Mouse (Mus musculus) hindbrain, embryonic 12.5 days (tissue): ENCODE results near the gene Ncoa1. TPM values are rescaled to one million over a fixed set of nuclear protein-coding genes. Genes with fewer than 3 reads are reported as not detected.
"Not testable (repeated sequence)": the region's sequence is repeated elsewhere in the genome, so short reads cannot be mapped to it uniquely, and the experiment has no call there.

Experiments
- ATAC-seq: fragments of 200-750 bp; cut with Nextera tagmentation; 2 replicates; pipeline ENCODE4 v1.8.0; 2017; ENCODE audit warnings: moderate TSS enrichment; ENCODE audit not compliant: low FRiP score
- H3K27ac ChIP-seq: fragments of 300-500 bp; sonication (generic); 2 replicates; pipeline ENCODE4 v1.5.1; 2016; ENCODE audit warnings: mild to moderate bottlenecking
- H3K27me3 ChIP-seq: fragments of 300-500 bp; sonication (generic); 2 replicates; pipeline ENCODE4 v1.6.1; 2016; ENCODE audit warnings: mild to moderate bottlenecking
- H3K36me3 ChIP-seq: fragments of 300-500 bp; sonication (generic); 2 replicates; pipeline ENCODE4 v1.6.1; 2016; ENCODE audit warnings: mild to moderate bottlenecking
- H3K4me1 ChIP-seq: fragments of 300-500 bp; sonication (generic); 2 replicates; pipeline ENCODE4 v1.6.1; 2016
- H3K4me2 ChIP-seq: fragments of 300-500 bp; sonication (generic); replicated peaks from 2 replicates; pipeline ENCODE4 v1.6.1; 2016; ENCODE audit warnings: mild to moderate bottlenecking
- H3K4me3 ChIP-seq: fragments of 300-500 bp; sonication (generic); 2 replicates; pipeline ENCODE4 v1.5.1; 2016; ENCODE audit warnings: mild to moderate bottlenecking
- H3K9ac ChIP-seq: fragments of 300-500 bp; sonication (generic); 2 replicates; pipeline ENCODE4 v1.6.1; 2016; ENCODE audit warnings: mild to moderate bottlenecking, moderate library complexity
- H3K9me3 ChIP-seq: fragments of 300-500 bp; sonication (generic); replicated peaks from 2 replicates; pipeline ENCODE4 v1.6.1; 2016; ENCODE audit warnings: mild to moderate bottlenecking
- WGBS: fragments of 180-500 bp; shearing (Covaris S2); methylation state at CpG from one replicate; pipeline ENCODE4 v1.1.7; 2016; 5-methylcytosine and 5-hydroxymethylcytosine counted together
- polyA plus RNA-seq: library from polyadenylated mRNA; unstranded; fragments of >200 nt; fragmentation: Nextera tagmentation; extraction: Ambion mirVana; gene quantifications from 2 replicates; pipeline ENCODE4 v1.2.1, GENCODE M21; 2016

Ncoa1 gene
- polyA plus RNA-seq, 1 experiment from 2014 or later, result 9.9 TPM

GRCm38 (mm10) chr12:4463701-4464100 lies 13.3 kb downstream of the Ncoa1 start:
- Histone ChIP-seq H3K27ac (no peak overlapping the region), H3K4me1 (no peaks in the 10 kb centered on the region), H3K9me3 (no peaks in the 10 kb centered on the region), H3K4me3 (no peak overlapping the region), H3K27me3 (no peaks in the 10 kb centered on the region), H3K9ac (no peak overlapping the region), H3K36me3 (no peaks in the 10 kb centered on the region), H3K4me2 (no peak overlapping the region)
- no peak for ATAC-seq
- 94% methylated on average over 2 of the region's 2 CpGs for WGBS

GRCm38 (mm10) chr12:4462420-4462819 lies 14.6 kb downstream of the Ncoa1 start:
- Histone ChIP-seq H3K9ac (no peak overlapping the region), H3K9me3 (no peaks in the 10 kb centered on the region), H3K4me1 (no peaks in the 10 kb centered on the region), H3K36me3 (no peaks in the 10 kb centered on the region), H3K27ac (no peak overlapping the region), H3K27me3 (no peaks in the 10 kb centered on the region), H3K4me2 (no peak overlapping the region), H3K4me3 (no peak overlapping the region)
- no peak for ATAC-seq
- 82% methylated on average over 1 of the region's 1 CpGs for WGBS

GRCm38 (mm10) chr12:4460990-4461389 lies 16.0 kb downstream of the Ncoa1 start:
- no peaks in the 10 kb centered on the region for H3K4me1 ChIP-seq
- no peaks in the 10 kb centered on the region for H3K36me3 ChIP-seq
- no peaks in the 10 kb centered on the region for H3K27me3 ChIP-seq
- WGBS, result 94% methylated on average over 2 of the region's 2 CpGs
- no peak overlapping the region for H3K4me2 ChIP-seq
- H3K9me3 ChIP-seq, result no peaks in the 10 kb centered on the region
- H3K27ac ChIP-seq, result no peak overlapping the region
- H3K4me3 ChIP-seq, result no peak overlapping the region
- no peak overlapping the region for H3K9ac ChIP-seq
- no peak for ATAC-seq

GRCm38 (mm10) chr12:4454956-4455565 lies 21.9 kb downstream of the Ncoa1 start:
- Histone ChIP-seq H3K4me1 (no peaks in the 10 kb centered on the region), H3K9ac (no peak overlapping the region), H3K36me3 (no peaks in the 10 kb centered on the region), H3K4me2 (no peak overlapping the region), H3K27me3 (no peaks in the 10 kb centered on the region), H3K27ac (no peak overlapping the region), H3K4me3 (no peak overlapping the region), H3K9me3 (no peaks in the 10 kb centered on the region)
- no peak for ATAC-seq
- 86% methylated on average over 10 of the region's 10 CpGs for WGBS

GRCm38 (mm10) chr12:4454248-4454647 lies 22.7 kb downstream of the Ncoa1 start:
- ATAC-seq, result no peak
- Histone ChIP-seq H3K4me1 (no peaks in the 10 kb centered on the region), H3K4me3 (no peak overlapping the region), H3K4me2 (no peak overlapping the region), H3K9me3 (no peaks in the 10 kb centered on the region), H3K9ac (no peak overlapping the region), H3K27ac (no peak overlapping the region), H3K27me3 (no peaks in the 10 kb centered on the region), H3K36me3 (no peaks in the 10 kb centered on the region)
- 92% methylated on average over 4 of the region's 4 CpGs for WGBS

GRCm38 (mm10) chr12:4452233-4452632 lies 24.7 kb downstream of the Ncoa1 start:
- Histone ChIP-seq H3K27ac (no peak overlapping the region), H3K9me3 (no peaks in the 10 kb centered on the region), H3K27me3 (no peaks in the 10 kb centered on the region), H3K4me1 (no peaks in the 10 kb centered on the region), H3K9ac (no peak overlapping the region), H3K4me2 (no peak overlapping the region), H3K4me3 (no peak overlapping the region), H3K36me3 (no peaks in the 10 kb centered on the region)
- ATAC-seq, result no peak

GRCm38 (mm10) chr12:4450485-4450884 lies 26.5 kb downstream of the Ncoa1 start:
- not testable (repeated sequence) for H3K4me3 ChIP-seq, H3K4me1 ChIP-seq, ATAC-seq, H3K9me3 ChIP-seq, H3K27ac ChIP-seq, H3K36me3 ChIP-seq, H3K4me2 ChIP-seq, H3K9ac ChIP-seq, H3K27me3 ChIP-seq

- Histone ChIP-seq H3K27me3 (no peaks in the 10 kb centered on the region), H3K36me3 (no peaks in the 10 kb centered on the region), H3K4me1 (no peaks in the 10 kb centered on the region), H3K9me3 (no peaks in the 10 kb centered on the region), H3K27ac (no peak overlapping the region), H3K9ac (no peak overlapping the region), H3K4me3 (no peak overlapping the region), H3K4me2 (no peak overlapping the region)
- ATAC-seq, result no peak
- 93% methylated on average over 4 of the region's 4 CpGs for WGBS
Measured at GRCm38 (mm10) chr12:4448076-4448589, 28.8 kb downstream of the Ncoa1 start.

GRCm38 (mm10) chr12:4444946-4445345 lies 32.0 kb downstream of the Ncoa1 start:
- no peak overlapping the region for H3K4me2 ChIP-seq
- no peaks in the 10 kb centered on the region for H3K36me3 ChIP-seq
- no peaks in the 10 kb centered on the region for H3K4me1 ChIP-seq
- H3K9me3 ChIP-seq, result no peaks in the 10 kb centered on the region
- no peak for ATAC-seq
- H3K27ac ChIP-seq, result no peak overlapping the region
- H3K27me3 ChIP-seq, result no peaks in the 10 kb centered on the region
- H3K9ac ChIP-seq, result no peak overlapping the region
- no peak overlapping the region for H3K4me3 ChIP-seq
- WGBS, result 90% methylated on average over 5 of the region's 5 CpGs

- Histone ChIP-seq H3K9ac (no peak overlapping the region), H3K4me1 (no peaks in the 10 kb centered on the region), H3K27me3 (no peaks in the 10 kb centered on the region), H3K27ac (no peak overlapping the region), H3K4me2 (no peak overlapping the region), H3K9me3 (no peaks in the 10 kb centered on the region), H3K4me3 (no peak overlapping the region), H3K36me3 (no peaks in the 10 kb centered on the region)
- WGBS, result 85% methylated on average over 3 of the region's 3 CpGs
- ATAC-seq, result no peak
Measured at GRCm38 (mm10) chr12:4441451-4441850, 35.5 kb downstream of the Ncoa1 start.

GRCm38 (mm10) chr12:4436198-4436597 lies 40.8 kb downstream of the Ncoa1 start:
- H3K4me3 ChIP-seq, result no peak overlapping the region
- H3K4me1 ChIP-seq, result no peaks in the 10 kb centered on the region
- no peaks in the 10 kb centered on the region for H3K36me3 ChIP-seq
- H3K9ac ChIP-seq, result no peak overlapping the region
- H3K27ac ChIP-seq, result no peak overlapping the region
- no peak overlapping the region for H3K4me2 ChIP-seq
- no peak for ATAC-seq
- no peaks in the 10 kb centered on the region for H3K9me3 ChIP-seq
- WGBS, result 90% methylated on average over 5 of the region's 5 CpGs
- H3K27me3 ChIP-seq, result no peaks in the 10 kb centered on the region

- H3K9me3 ChIP-seq, result no peaks in the 10 kb centered on the region
- 89% methylated on average over 2 of the region's 2 CpGs for WGBS
- H3K4me2 ChIP-seq, result no peak overlapping the region
- no peak overlapping the region for H3K27ac ChIP-seq
- no peak overlapping the region for H3K4me3 ChIP-seq
- no peaks in the 10 kb centered on the region for H3K4me1 ChIP-seq
- H3K27me3 ChIP-seq, result no peaks in the 10 kb centered on the region
- H3K36me3 ChIP-seq, result no peaks in the 10 kb centered on the region
- H3K9ac ChIP-seq, result no peak overlapping the region
- ATAC-seq, result no peak
Measured at GRCm38 (mm10) chr12:4433549-4433948, 43.4 kb downstream of the Ncoa1 start.

GRCm38 (mm10) chr12:4431978-4432377 lies 45.0 kb downstream of the Ncoa1 start:
- no peaks in the 10 kb centered on the region for H3K9me3 ChIP-seq
- H3K27ac ChIP-seq, result no peak overlapping the region
- 93% methylated on average over 5 of the region's 5 CpGs for WGBS
- H3K36me3 ChIP-seq, result no peaks in the 10 kb centered on the region
- H3K27me3 ChIP-seq, result no peaks in the 10 kb centered on the region
- H3K9ac ChIP-seq, result no peak overlapping the region
- no peak for ATAC-seq
- H3K4me3 ChIP-seq, result no peak overlapping the region
- H3K4me1 ChIP-seq, result no peaks in the 10 kb centered on the region
- no peak overlapping the region for H3K4me2 ChIP-seq
